Mouse (Mus musculus): ENCODE data around the gene Ctbp1. TPM values are rescaled to one million over a fixed set of nuclear protein-coding genes. Genes with fewer than 3 reads are reported as not detected.

Ctbp1 gene
- total and polyA plus RNA-seq, 2 experiments from 2014 or later, result 165 to 295 TPM

DNA sequence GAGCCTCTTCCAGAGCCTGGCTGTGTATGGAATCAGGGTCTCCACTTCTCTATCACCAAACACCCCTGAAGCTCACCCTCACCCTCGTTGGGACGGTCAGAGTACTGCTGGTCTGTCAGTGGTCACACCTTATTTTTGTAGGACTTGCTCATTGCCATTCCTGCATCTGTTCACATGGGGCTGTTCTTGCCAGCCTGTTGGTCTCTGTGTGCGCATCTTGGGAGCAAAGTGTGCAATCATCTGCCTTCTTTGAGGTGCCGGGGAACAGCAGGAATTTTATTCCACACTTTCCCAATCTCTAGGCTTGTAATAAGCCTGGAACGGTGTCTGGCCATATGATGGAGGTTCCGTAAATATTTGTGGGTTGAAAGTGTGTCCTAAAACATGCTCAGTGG is 71.6 kb downstream of the Ctbp1 start:
- H3K4me3 ChIP-seq (ENCODE audit: low read depth, low read length), result no peak overlapping the region
- no peak overlapping the region for H3K9ac ChIP-seq (replicated peaks; ENCODE audit: low read depth, low read length)
- TF ChIP-seq CTCF (IDR thresholded peaks at IDR 0.05; ENCODE audit: low read depth), result no peak
- no peak for TF ChIP-seq EP300 (IDR thresholded peaks at IDR 0.05; ENCODE audit: low read depth)
- H3K27me3 ChIP-seq (ENCODE audit: control insufficient read depth, insufficient read depth, low read length), result no peaks in the 10 kb centered on the region
- WGBS, result 67% methylated on average over 6 of the region's 6 CpGs
- no peaks in the 10 kb centered on the region for H3K36me3 ChIP-seq (replicated peaks; ENCODE audit: control insufficient read depth, insufficient read depth, low read length)
- H3K4me2 ChIP-seq (ENCODE audit: low read depth, low read length), result no peak overlapping the region
- no peaks in the 10 kb centered on the region for H3K4me1 ChIP-seq (ENCODE audit: control insufficient read depth, insufficient read depth)
- H3K27ac ChIP-seq (ENCODE audit: low read depth), result no peak overlapping the region
- no peak for DNase-seq (ENCODE audit: low spot score)
- ATAC-seq (ENCODE audit: insufficient read depth, low read depth), result no peak
- H3K9me3 ChIP-seq (replicated peaks; ENCODE audit: control insufficient read depth, low read length), result no peaks in the 10 kb centered on the region

DNA sequence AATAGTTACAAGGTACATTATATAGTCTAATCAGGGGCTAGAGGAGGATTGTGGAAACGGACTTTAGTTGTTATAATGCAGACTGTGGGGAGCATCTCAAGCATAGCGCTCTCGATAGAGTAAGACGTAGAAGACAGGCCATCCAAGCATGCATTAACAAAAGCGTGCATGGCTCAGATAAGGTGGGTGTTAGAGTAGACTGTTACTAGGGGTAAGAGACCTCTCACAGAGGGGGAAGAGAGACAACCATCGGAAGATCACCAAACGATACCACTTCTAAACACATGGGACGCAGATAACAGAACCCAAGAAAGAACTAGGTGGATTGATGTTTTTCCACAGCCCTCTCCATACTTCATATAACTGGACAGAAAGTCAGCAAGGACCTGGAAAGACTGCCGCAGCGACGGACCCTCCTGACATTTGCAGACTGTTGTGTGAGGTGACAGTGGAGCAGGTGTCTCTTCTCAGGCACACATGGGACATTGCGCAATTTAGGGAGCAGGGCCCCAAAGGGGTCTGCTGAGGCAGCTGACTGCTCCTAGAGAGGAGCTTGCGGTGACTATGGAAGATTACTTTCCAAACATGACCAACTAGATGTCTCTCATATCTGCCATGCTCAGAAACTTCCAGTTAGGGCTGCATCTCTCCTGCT is 72.2 kb downstream of the Ctbp1 start:
- 67% methylated on average over 13 of the region's 13 CpGs for WGBS
- Histone ChIP-seq H3K9me3 (replicated peaks; ENCODE audit: control insufficient read depth, low read length) (no peaks in the 10 kb centered on the region), H3K4me2 (ENCODE audit: low read depth, low read length) (no peak overlapping the region), H3K9ac (replicated peaks; ENCODE audit: low read depth, low read length) (no peak overlapping the region), H3K4me3 (ENCODE audit: low read depth, low read length) (no peak overlapping the region), H3K27ac (ENCODE audit: low read depth) (no peak overlapping the region), H3K36me3 (replicated peaks; ENCODE audit: control insufficient read depth, insufficient read depth, low read length) (no peaks in the 10 kb centered on the region), H3K4me1 (ENCODE audit: control insufficient read depth, insufficient read depth) (no peaks in the 10 kb centered on the region), H3K27me3 (ENCODE audit: control insufficient read depth, insufficient read depth, low read length) (no peaks in the 10 kb centered on the region)
- TF ChIP-seq CTCF (IDR thresholded peaks at IDR 0.05; ENCODE audit: low read depth) (no peak), EP300 (IDR thresholded peaks at IDR 0.05; ENCODE audit: low read depth) (no peak)
- ATAC-seq (ENCODE audit: insufficient read depth, low read depth) (no peak), DNase-seq (ENCODE audit: low spot score) (no peak)

DNA sequence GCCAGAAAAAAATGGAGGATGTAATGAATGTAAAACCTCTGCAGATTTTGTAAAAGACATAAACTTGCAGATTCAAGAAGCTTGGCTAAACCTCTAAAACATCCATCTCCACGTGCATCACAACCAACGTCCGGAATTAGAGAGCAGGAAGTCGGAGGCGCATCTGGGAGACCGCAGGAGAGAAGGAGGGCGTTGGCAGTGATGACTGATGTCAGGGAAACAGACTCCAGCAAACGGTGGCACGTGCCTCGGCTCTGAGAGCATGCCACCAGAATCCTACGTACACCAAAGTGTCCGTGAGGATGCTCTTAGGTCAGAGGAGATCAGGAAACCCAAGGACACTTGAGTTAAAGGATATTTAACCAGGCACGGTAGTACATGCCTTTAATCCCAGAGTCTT is 73.1 kb downstream of the Ctbp1 start:
- Histone ChIP-seq H3K4me3 (ENCODE audit: low read depth, low read length) (no peak overlapping the region), H3K36me3 (replicated peaks; ENCODE audit: control insufficient read depth, insufficient read depth, low read length) (no peaks in the 10 kb centered on the region), H3K4me1 (ENCODE audit: control insufficient read depth, insufficient read depth) (no peaks in the 10 kb centered on the region), H3K27me3 (ENCODE audit: control insufficient read depth, insufficient read depth, low read length) (no peaks in the 10 kb centered on the region), H3K9ac (replicated peaks; ENCODE audit: low read depth, low read length) (no peak overlapping the region), H3K4me2 (ENCODE audit: low read depth, low read length) (no peak overlapping the region), H3K27ac (ENCODE audit: low read depth) (no peak overlapping the region), H3K9me3 (replicated peaks; ENCODE audit: control insufficient read depth, low read length) (no peaks in the 10 kb centered on the region)
- no peak for TF ChIP-seq CTCF (IDR thresholded peaks at IDR 0.05; ENCODE audit: low read depth)
- WGBS, result 31% methylated on average over 13 of the region's 13 CpGs
- ATAC-seq (ENCODE audit: insufficient read depth, low read depth), result no peak
- DNase-seq (ENCODE audit: low spot score), result no peak

DNA sequence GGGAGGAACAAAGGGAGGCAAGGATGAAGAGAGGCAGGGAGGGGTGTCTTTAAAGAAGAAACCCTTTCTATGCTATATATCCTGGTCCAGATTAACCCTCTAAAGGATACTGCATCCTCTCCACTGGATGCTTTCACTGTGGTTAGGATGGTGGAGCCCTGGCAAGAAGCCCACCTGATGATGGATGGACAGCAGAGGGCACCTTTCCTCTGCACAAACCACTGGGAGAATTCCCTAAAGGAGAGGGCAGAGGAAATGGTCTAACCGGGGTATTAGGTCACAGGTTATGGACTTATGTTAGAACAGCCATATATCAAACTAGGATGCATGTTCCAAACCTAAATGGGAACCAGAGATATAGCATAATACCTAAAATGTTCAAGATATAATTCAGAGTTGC is 74.7 kb downstream of the Ctbp1 start:
- ATAC-seq (ENCODE audit: insufficient read depth, low read depth), result no peak
- Histone ChIP-seq H3K4me3 (ENCODE audit: low read depth, low read length) (no peak overlapping the region), H3K9me3 (replicated peaks; ENCODE audit: control insufficient read depth, low read length) (no peaks in the 10 kb centered on the region), H3K36me3 (replicated peaks; ENCODE audit: control insufficient read depth, insufficient read depth, low read length) (no peaks in the 10 kb centered on the region), H3K27me3 (ENCODE audit: control insufficient read depth, insufficient read depth, low read length) (no peaks in the 10 kb centered on the region), H3K4me2 (ENCODE audit: low read depth, low read length) (no peak overlapping the region), H3K4me1 (ENCODE audit: control insufficient read depth, insufficient read depth) (no peaks in the 10 kb centered on the region), H3K9ac (replicated peaks; ENCODE audit: low read depth, low read length) (no peak overlapping the region), H3K27ac (ENCODE audit: low read depth) (no peak overlapping the region)
- TF ChIP-seq CTCF (IDR thresholded peaks at IDR 0.05; ENCODE audit: low read depth) (no peak), EP300 (IDR thresholded peaks at IDR 0.05; ENCODE audit: low read depth) (no peak)
- no peak for DNase-seq (ENCODE audit: low spot score)
- 19% methylated on average over 1 of the region's 1 CpGs for WGBS

Other genes starting within 250 kb of the Ctbp1 start
- gene Slc5a1, start 170.8 kb downstream of the Ctbp1 start, total RNA-seq (2014; rRNA removed; ENCODE audit: low replicate concordance), result not detected in 2 replicates
- not detected in 2 replicates for gene Slc5a1, start 170.8 kb downstream of the Ctbp1 start, polyA plus RNA-seq (2015; fragmentation: Nextera tagmentation; extraction: Ambion mirVana)
- gene Spon2, start 56.5 kb downstream of the Ctbp1 start, total RNA-seq (2014; rRNA removed; ENCODE audit: low replicate concordance), result 56.9 and 58.1 TPM in 2 replicates
- 42.5 and 47.2 TPM in 2 replicates for gene Spon2, start 56.5 kb downstream of the Ctbp1 start, polyA plus RNA-seq (2015; fragmentation: Nextera tagmentation; extraction: Ambion mirVana)
- gene Maea, start 60.5 kb upstream of the Ctbp1 start, total RNA-seq (2014; rRNA removed; ENCODE audit: low replicate concordance), result 166 and 168 TPM in 2 replicates
- gene Maea, start 60.5 kb upstream of the Ctbp1 start, polyA plus RNA-seq (2015; fragmentation: Nextera tagmentation; extraction: Ambion mirVana), result 122 and 127 TPM in 2 replicates
- 2.2 and 5.5 TPM in 2 replicates for gene Uvssa, start 103.6 kb upstream of the Ctbp1 start, total RNA-seq (2014; rRNA removed; ENCODE audit: low replicate concordance)
- 3.5 and 3.7 TPM in 2 replicates for gene Uvssa, start 103.6 kb upstream of the Ctbp1 start, polyA plus RNA-seq (2015; fragmentation: Nextera tagmentation; extraction: Ambion mirVana)
- not detected in 2 replicates for gene Nkx1-1, start 159.0 kb upstream of the Ctbp1 start, total RNA-seq (2014; rRNA removed; ENCODE audit: low replicate concordance)
- not detected in 2 replicates for gene Nkx1-1, start 159.0 kb upstream of the Ctbp1 start, polyA plus RNA-seq (2015; fragmentation: Nextera tagmentation; extraction: Ambion mirVana)

Measured in heart, postnatal 0 days (tissue).